Mouse (Mus musculus) heart, postnatal 0 days (tissue): ENCODE results near the gene Cst6. TPM values are rescaled to one million over a fixed set of nuclear protein-coding genes. Genes with fewer than 3 reads are reported as not detected.

Experiments used
- ATAC-seq: fragments of 200-750 bp; cut with Nextera tagmentation; 2 replicates; pipeline ENCODE4 v1.8.0; 2017; ENCODE audit warnings: low read depth, moderate number of reproducible peaks, moderate library complexity; ENCODE audit not compliant: insufficient read depth
- DNase-seq: peaks from one replicate; pipeline ENCODE4 v3.0.0-alpha.2; 2016; ENCODE audit warnings: low spot score
- H3K27ac ChIP-seq: fragments of 300-500 bp; sonication (generic); 2 replicates; pipeline ENCODE4 v1.5.1; 2014; ENCODE audit warnings: low read depth, mild to moderate bottlenecking
- H3K27me3 ChIP-seq: fragments of 300-500 bp; sonication (generic); 2 replicates; pipeline ENCODE4 v1.6.1; 2014; ENCODE audit warnings: low read length, mixed read lengths; ENCODE audit not compliant: control insufficient read depth, insufficient read depth
- H3K36me3 ChIP-seq: fragments of 300-500 bp; sonication (generic); replicated peaks from 2 replicates; pipeline ENCODE4 v1.6.1; 2014; ENCODE audit warnings: low read length, mixed read lengths; ENCODE audit not compliant: control insufficient read depth, insufficient read depth
- H3K4me1 ChIP-seq: fragments of 300-500 bp; sonication (generic); 2 replicates; pipeline ENCODE4 v1.6.1; 2014; ENCODE audit warnings: antibody characterized with exemption; ENCODE audit not compliant: control insufficient read depth, insufficient read depth
- H3K4me2 ChIP-seq: fragments of 300-500 bp; sonication (generic); 2 replicates; pipeline ENCODE4 v1.6.1; 2014; ENCODE audit warnings: low read depth, mild to moderate bottlenecking, low read length, moderate library complexity
- H3K4me3 ChIP-seq: fragments of 300-500 bp; sonication (generic); 2 replicates; pipeline ENCODE4 v1.5.1; 2014; ENCODE audit warnings: low read depth, low read length
- H3K9ac ChIP-seq: fragments of 300-500 bp; sonication (generic); replicated peaks from 2 replicates; pipeline ENCODE4 v1.6.1; 2014; ENCODE audit warnings: low read depth, low read length, mixed read lengths
- H3K9me3 ChIP-seq: fragments of 300-500 bp; sonication (generic); replicated peaks from 2 replicates; pipeline ENCODE4 v1.6.1; 2016; ENCODE audit warnings: low read length; ENCODE audit not compliant: control insufficient read depth
- CTCF ChIP-seq: IDR thresholded peaks from 2 replicates; pipeline ENCODE4 v1.5.1; 2016; ENCODE audit warnings: antibody characterized with exemption, control low read depth, low read depth
- EP300 ChIP-seq: IDR thresholded peaks from 2 replicates; pipeline ENCODE4 v1.6.1; 2016; ENCODE audit warnings: antibody characterized with exemption, low read depth
- WGBS: fragments of 180-500 bp; shearing (Covaris S2); extraction: QIAGEN DNeasy Blood & Tissue Kit; methylation state at CpG from one replicate; pipeline ENCODE4 v1.1.7; 2014; 5-methylcytosine and 5-hydroxymethylcytosine counted together
- polyA plus RNA-seq: library from polyadenylated mRNA; unstranded; fragments of >200 nt; fragmentation: Nextera tagmentation; extraction: Ambion mirVana; gene quantifications from 2 replicates; pipeline ENCODE4 v1.2.1, GENCODE M21; 2015
- total RNA-seq: library from RNA; depleted of rRNA; stranded (reverse); fragments of >200 nt; gene quantifications from 2 replicates; pipeline ENCODE4 v1.2.3, GENCODE M21; 2014; ENCODE audit warnings: low replicate concordance

Gene Cst6
- total and polyA plus RNA-seq, 2 experiments from 2014 or later: 0.99 to 2.3 TPM

DNA sequence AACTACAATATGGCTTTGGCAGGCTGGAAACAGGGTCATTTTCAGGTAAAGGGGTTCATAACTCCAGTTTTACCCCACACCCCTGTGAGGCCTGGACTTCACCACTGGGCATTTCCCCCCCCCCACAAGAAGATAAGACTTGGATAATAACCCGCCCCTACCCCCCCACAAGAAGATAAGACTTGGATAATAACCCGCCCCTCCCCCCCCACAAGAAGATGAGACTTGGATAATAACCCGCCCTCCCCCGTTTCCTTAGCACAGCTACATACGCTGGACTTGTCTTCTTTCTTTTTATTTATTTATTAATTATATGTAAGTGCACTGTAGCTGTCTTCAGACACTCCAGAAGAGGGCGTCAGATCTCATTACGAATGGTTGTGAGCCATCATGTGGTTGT lies 40.3 kb downstream of the Cst6 start:
- WGBS: 82% methylated on average over 7 of the region's 7 CpGs
- DNase-seq: no peak
- no peak overlapping the region for H3K9ac ChIP-seq
- H3K4me1 ChIP-seq: no peaks in the 10 kb centered on the region
- no peak for TF ChIP-seq CTCF
- no peak for TF ChIP-seq EP300
- H3K4me2 ChIP-seq: no peak overlapping the region
- H3K36me3 ChIP-seq: no peaks in the 10 kb centered on the region
- no peaks in the 10 kb centered on the region for H3K9me3 ChIP-seq
- H3K27me3 ChIP-seq: peaks cover 6% of the 10 kb centered on the region; the same call in 1 of the 2 replicates
- H3K4me3 ChIP-seq: no peak overlapping the region
- no peak for ATAC-seq
- no peak overlapping the region for H3K27ac ChIP-seq

GRCm38 (mm10) chr19:5306968-5307734 lies 42.2 kb downstream of the Cst6 start:
- WGBS: 36% methylated on average over 98 of the region's 98 CpGs
- H3K9ac ChIP-seq: no peak overlapping the region
- no peaks in the 10 kb centered on the region for H3K36me3 ChIP-seq
- DNase-seq: no peak
- peak overlapping the region; percentile 4; the same call in 1 of the 2 replicates for H3K4me3 ChIP-seq
- peaks cover 6% of the 10 kb centered on the region; the same call in 1 of the 2 replicates for H3K27me3 ChIP-seq
- peak overlapping the region; percentile 27 for H3K4me2 ChIP-seq
- peak; percentile 14; the same call in 1 of the 2 replicates for ATAC-seq
- no peaks in the 10 kb centered on the region for H3K9me3 ChIP-seq
- TF ChIP-seq CTCF: no peak
- TF ChIP-seq EP300: no peak
- no peak overlapping the region for H3K27ac ChIP-seq
- no peaks in the 10 kb centered on the region for H3K4me1 ChIP-seq

DNA sequence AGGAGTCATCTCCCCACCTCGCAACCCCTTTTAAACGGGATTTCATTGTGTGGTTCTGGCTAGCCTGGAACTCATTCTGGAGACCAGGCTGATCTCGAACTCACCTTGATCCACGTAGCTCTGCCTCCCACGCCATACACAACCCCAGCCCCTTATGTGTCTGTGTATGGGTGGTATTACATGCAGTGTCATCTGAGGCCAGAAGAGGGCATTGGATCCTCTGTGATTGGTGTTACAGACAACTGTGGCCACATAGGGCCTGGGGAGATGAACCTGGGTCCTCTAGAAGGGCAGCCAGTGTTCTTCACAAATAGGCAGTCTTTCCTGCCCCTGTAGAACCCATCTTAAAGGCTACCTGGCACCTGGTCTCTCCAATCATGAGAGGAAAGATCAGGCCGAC lies 43.1 kb downstream of the Cst6 start:
- TF ChIP-seq EP300: no peak
- TF ChIP-seq CTCF: peak; percentile 45
- Histone ChIP-seq H3K4me2 (no peak overlapping the region), H3K27ac (no peak overlapping the region), H3K27me3 (peaks cover 6% of the 10 kb centered on the region; the same call in 1 of the 2 replicates), H3K9ac (no peak overlapping the region), H3K36me3 (no peaks in the 10 kb centered on the region), H3K4me1 (no peaks in the 10 kb centered on the region), H3K9me3 (no peaks in the 10 kb centered on the region), H3K4me3 (no peak overlapping the region)
- no peak for DNase-seq
- WGBS: 84% methylated on average over 6 of the region's 6 CpGs
- no peak for ATAC-seq

DNA sequence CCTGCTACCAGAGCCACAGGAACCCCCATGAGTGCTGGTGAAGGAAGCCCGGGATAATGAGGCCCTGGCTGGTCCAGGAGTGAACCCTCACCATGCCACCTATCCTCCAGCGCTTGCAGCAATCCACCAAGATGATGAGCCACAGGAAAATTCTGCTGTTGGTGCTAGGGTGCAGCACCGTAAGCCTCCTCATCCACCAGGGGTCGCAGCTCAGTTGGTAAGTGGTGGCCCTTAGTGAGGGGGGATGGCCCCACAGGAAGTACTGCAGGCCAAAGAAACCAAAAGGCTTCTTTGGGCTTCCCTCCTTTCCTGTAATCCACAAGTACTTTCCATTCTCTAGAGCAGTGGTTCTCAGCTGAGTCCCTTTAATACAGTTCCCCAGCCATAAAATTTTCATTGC lies 46.9 kb downstream of the Cst6 start:
- H3K9me3 ChIP-seq: no peaks in the 10 kb centered on the region
- DNase-seq (peak; percentile 66), ATAC-seq (peak; percentile 38; the same call in 1 of the 2 replicates)
- H3K4me1 ChIP-seq: peaks cover 13% of the 10 kb centered on the region
- WGBS: 12% methylated on average over 4 of the region's 4 CpGs
- no peaks in the 10 kb centered on the region for H3K36me3 ChIP-seq
- no peak overlapping the region for H3K9ac ChIP-seq
- H3K27ac ChIP-seq: no peak overlapping the region
- no peaks in the 10 kb centered on the region for H3K27me3 ChIP-seq
- H3K4me3 ChIP-seq: no peak overlapping the region
- TF ChIP-seq EP300: no peak
- TF ChIP-seq CTCF: peak; percentile 74
- no peak overlapping the region for H3K4me2 ChIP-seq

DNA sequence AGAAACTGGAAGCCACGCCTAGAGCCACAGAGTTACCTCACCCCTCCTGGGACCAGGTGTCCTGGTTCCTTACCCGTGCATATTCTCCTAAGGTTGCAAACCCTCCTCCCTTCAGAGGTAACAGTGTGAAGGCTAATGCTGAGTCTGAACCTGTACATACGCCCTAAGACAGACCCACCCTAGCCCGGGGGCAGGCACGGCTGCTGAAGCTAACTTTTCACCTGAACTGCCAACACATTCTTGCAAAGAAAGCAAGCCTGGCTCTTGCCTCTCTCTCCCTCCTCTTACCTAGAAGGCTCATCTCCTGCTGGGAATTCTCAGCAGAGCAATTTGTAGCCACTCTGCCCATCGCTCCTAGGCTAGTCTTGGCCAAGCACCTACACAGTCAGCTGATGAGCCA lies 48.8 kb downstream of the Cst6 start:
- Histone ChIP-seq H3K27me3 (no peaks in the 10 kb centered on the region), H3K9ac (no peak overlapping the region), H3K4me3 (no peak overlapping the region), H3K4me1 (peaks cover 17% of the 10 kb centered on the region), H3K27ac (no peak overlapping the region), H3K4me2 (no peak overlapping the region), H3K36me3 (no peaks in the 10 kb centered on the region), H3K9me3 (no peaks in the 10 kb centered on the region)
- WGBS: 80% methylated on average over 6 of the region's 6 CpGs
- ATAC-seq (no peak), DNase-seq (no peak)
- TF ChIP-seq CTCF: no peak
- TF ChIP-seq EP300: no peak
